Mouse (Mus musculus): ENCODE results near the gene Tns1.

- TF ChIP-seq POLR2A (IDR thresholded peaks at IDR 0.05; ENCODE audit: low read depth, low read length) = no peak
- TF ChIP-seq CTCF (conservative IDR thresholded peaks at IDR 0.05; ENCODE audit: insufficient read depth, insufficient read length, low read depth, low read length) = no peak
Measured at GRCm38 (mm10) chr1:73918001-73918400, 206.2 kb downstream of the Tns1 start.
